Mouse (Mus musculus) small intestine, adult 2 months (tissue): Measurements from ENCODE around the gene Armh4.

Source experiments
- CTCF ChIP-seq: fragments of 200-500 bp; IDR thresholded peaks from 2 replicates; pipeline ENCODE4 v1.5.1; 2012; ENCODE audit warnings: low read depth, mild to moderate bottlenecking, control low read depth, inconsistent platforms, low read length, moderate library complexity, mixed read lengths; ENCODE audit not compliant: insufficient replicate concordance, insufficient read length; ENCODE audit errors: extremely low read depth
- POLR2A ChIP-seq: fragments of 200-500 bp; IDR thresholded peaks from 2 replicates; pipeline ENCODE4 v1.6.1; 2012; ENCODE audit warnings: low read depth, mild to moderate bottlenecking, control low read depth, inconsistent platforms, low read length, moderate library complexity

DNA sequence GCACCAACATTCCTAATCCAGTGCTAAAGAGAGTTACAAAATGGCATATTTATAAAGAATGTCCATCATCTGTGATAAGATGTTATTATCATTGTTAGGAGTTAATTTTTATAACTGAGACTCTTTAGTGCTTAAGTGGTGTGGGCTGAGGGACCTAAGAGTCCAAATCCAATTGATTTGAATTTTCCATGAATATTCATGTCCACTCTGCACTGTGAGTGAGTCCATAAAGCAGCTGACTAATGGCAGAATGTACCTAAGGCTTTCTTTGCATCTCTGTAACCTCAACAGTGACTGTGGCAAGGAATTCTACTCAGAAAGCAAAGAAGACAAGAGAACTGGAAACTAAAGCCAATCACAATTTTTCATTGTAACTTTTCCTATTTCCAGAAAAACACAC is 30.6 kb downstream of the Armh4 start:
- no peak for TF ChIP-seq CTCF
- TF ChIP-seq POLR2A = no peak
